Mouse (Mus musculus) left cerebral cortex, adult 2 months (tissue): Measurements from ENCODE around the gene Trmt44. TPM values are rescaled to one million over a fixed set of nuclear protein-coding genes. Genes with fewer than 3 reads are reported as not detected.

Experiments used
- DNase-seq, 2 experiments: peaks; one replicate each; pipeline ENCODE4 v3.0.0; 2021 to 2022; ENCODE audit warnings: low spot score in 2 of 2, mixed read lengths in 1 of 2; ENCODE audit errors: extremely low spot score in 1 of 2
- H3K27ac ChIP-seq: fragments of 200-600 bp; 2 replicates; pipeline ENCODE4 v1.8.1; 2022
- H3K4me3 ChIP-seq: fragments of 200-600 bp; 2 replicates; pipeline ENCODE4 v1.8.1; 2022
- CTCF ChIP-seq: fragments of 200-600 bp; IDR thresholded peaks from 2 replicates; pipeline ENCODE4 v1.8.1; 2022; ENCODE audit warnings: antibody characterized with exemption, mild to moderate bottlenecking, moderate library complexity
- intact Hi-C: fragments of 180-260 bp; cut with DNase I; formaldehyde crosslinking; loops from one replicate; pipeline ENCODE4 v1.15.1; 2025
- total RNA-seq, 2 experiments: library from RNA; stranded (reverse); gene quantifications; 2 replicates each; pipeline ENCODE4 v1.2.3; 2021

The Trmt44 gene
- total RNA-seq, 2 experiments from 2014 or later, result 9.4 to 9.6 TPM

GRCm38 (mm10) chr5:35559447-35559846 is 15.4 kb downstream of the Trmt44 start:
- DNase-seq, result no peak
- no peak overlapping the region for H3K4me3 ChIP-seq
- TF ChIP-seq CTCF, result no peak
- intact Hi-C loops, result no loop called here
- no peak overlapping the region for H3K27ac ChIP-seq

- DNase-seq, result no peak
- intact Hi-C loops, result no loop called here
- no peak overlapping the region for H3K4me3 ChIP-seq
- H3K27ac ChIP-seq, result no peak overlapping the region
- peak; percentile 37 for TF ChIP-seq CTCF
These were observed 16.8 kb downstream of the Trmt44 start for GRCm38 (mm10) chr5:35557946-35558621.

- intact Hi-C loops, result no loop called here
- Histone ChIP-seq H3K4me3 (no peak overlapping the region), H3K27ac (no peak overlapping the region)
- DNase-seq, result no peak
- TF ChIP-seq CTCF, result no peak
These were observed 18.5 kb downstream of the Trmt44 start for GRCm38 (mm10) chr5:35556393-35556792.

GRCm38 (mm10) chr5:35552838-35553539 is 21.9 kb downstream of the Trmt44 start:
- no peak for TF ChIP-seq CTCF
- intact Hi-C loops, result no loop called here
- H3K4me3 ChIP-seq, result no peak overlapping the region
- DNase-seq, result no peak
- H3K27ac ChIP-seq, result no peak overlapping the region

GRCm38 (mm10) chr5:35551855-35552837 is 22.7 kb downstream of the Trmt44 start:
- intact Hi-C loops, result no loop called here
- Histone ChIP-seq H3K4me3 (no peak overlapping the region), H3K27ac (no peak overlapping the region)
- no peak for TF ChIP-seq CTCF
- DNase-seq, result no peak

- TF ChIP-seq CTCF, result no peak
- DNase-seq, result no peak
- intact Hi-C loops, result no loop called here
- no peak overlapping the region for H3K27ac ChIP-seq
- H3K4me3 ChIP-seq, result no peak overlapping the region
These were observed 28.7 kb downstream of the Trmt44 start for GRCm38 (mm10) chr5:35546127-35546526.

- intact Hi-C loops, result no loop called here
- TF ChIP-seq CTCF, result no peak
- Histone ChIP-seq H3K27ac (no peak overlapping the region), H3K4me3 (no peak overlapping the region)
- no peak for DNase-seq
These were observed 33.6 kb downstream of the Trmt44 start for GRCm38 (mm10) chr5:35541059-35541790.

GRCm38 (mm10) chr5:35540555-35540954 is 34.3 kb downstream of the Trmt44 start:
- H3K27ac ChIP-seq, result no peak overlapping the region
- intact Hi-C loops, result no loop called here
- no peak for TF ChIP-seq CTCF
- no peak overlapping the region for H3K4me3 ChIP-seq
- no peak for DNase-seq

GRCm38 (mm10) chr5:35539576-35539975 is 35.3 kb downstream of the Trmt44 start:
- TF ChIP-seq CTCF, result no peak
- Histone ChIP-seq H3K27ac (no peak overlapping the region), H3K4me3 (no peak overlapping the region)
- intact Hi-C loops, result no loop called here
- no peak for DNase-seq

GRCm38 (mm10) chr5:35538022-35538421 is 36.8 kb downstream of the Trmt44 start:
- no peak for DNase-seq
- TF ChIP-seq CTCF, result no peak
- intact Hi-C loops, result no loop called here
- H3K27ac ChIP-seq, result no peak overlapping the region
- H3K4me3 ChIP-seq, result no peak overlapping the region

GRCm38 (mm10) chr5:35537474-35537873 is 37.4 kb downstream of the Trmt44 start:
- Histone ChIP-seq H3K27ac (no peak overlapping the region), H3K4me3 (no peak overlapping the region)
- TF ChIP-seq CTCF, result no peak
- intact Hi-C loops, result no loop called here
- DNase-seq, result no peak
